Mouse (Mus musculus): ENCODE data around the gene Pigm.

Gene Pigm

DNA sequence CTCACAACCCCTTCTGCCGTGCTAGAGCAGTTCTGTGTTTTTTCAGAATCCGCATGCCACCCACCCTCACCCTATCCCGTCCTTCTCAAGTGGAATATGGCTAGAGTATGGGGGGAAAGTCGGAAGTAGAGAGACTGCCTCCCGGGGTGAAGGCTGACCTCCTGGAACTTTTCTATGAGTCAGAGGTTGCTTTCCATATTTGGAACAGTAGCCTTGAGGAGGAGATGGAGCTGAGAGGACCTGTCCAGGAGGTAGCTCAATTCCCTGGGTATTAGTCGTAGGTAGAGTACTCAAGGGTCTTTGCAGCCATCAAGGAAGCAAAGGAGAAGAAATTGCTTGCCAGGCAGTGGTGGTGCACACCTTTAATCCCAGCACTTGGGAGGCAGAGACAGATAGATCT lies 24.3 kb upstream of the Pigm start:
- DNase-seq (ENCODE audit: low read depth, low spot score) = no peak

DNA sequence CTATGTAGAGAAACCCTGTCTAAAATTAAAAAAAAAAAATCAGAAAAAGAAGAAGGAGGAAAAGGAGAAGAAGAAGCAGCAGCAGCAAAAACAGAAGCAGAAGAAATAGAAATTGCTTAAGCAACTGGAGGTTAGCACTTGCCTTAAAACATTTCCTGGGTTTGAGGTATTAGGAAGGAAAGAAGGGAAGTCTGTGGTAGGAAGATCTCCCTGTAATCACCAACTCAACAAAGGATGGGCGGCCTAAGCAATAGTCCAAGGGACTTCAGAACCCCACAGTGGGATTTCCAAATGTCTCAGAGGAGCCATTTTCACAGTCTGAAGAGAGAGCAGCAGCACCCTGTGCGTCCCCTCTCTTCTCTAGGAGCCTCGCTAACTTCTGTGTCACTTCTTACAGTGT lies 23.9 kb upstream of the Pigm start:
- DNase-seq (ENCODE audit: low read depth, low spot score) = no peak

DNA sequence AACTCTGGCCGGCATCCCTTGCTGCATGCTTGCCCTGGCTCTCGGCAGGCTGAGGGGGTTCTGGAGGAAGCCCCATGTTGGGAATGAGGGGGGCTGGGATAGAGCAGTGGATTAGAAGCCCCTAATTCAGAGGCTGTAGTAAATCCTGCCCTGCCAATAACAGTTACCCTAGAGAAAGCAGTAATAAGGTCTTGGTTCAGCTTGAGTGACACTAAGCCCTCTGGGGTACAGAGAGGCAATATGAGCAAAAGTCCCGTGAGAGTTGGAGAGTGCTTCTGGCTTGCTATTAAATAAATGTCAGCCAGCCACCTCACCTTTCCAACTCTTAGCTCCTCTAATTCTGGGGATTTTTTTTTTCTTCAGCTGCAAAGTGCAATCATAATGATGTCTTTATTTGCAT lies 21.0 kb upstream of the Pigm start:
- no peak for DNase-seq (ENCODE audit: low read depth, low spot score)

DNA sequence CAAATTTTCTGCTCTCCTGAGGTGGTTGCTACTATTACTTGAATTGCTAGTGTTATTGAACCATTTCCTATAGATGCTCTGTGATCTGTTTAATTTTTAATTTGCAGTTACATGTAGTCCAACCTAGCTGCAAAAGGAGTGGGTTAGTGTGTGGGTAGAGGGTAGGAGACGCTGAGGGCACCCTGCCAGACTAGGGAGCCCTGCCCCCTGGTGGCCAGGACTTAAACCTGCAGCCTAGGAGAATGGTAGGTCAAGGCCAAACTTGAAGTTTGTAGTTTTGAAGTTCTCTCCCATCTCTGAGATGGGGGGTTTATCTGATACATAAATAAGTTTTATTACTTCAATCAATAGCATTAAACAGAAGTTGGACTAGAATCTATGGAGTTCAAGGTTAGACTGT lies 18.8 kb upstream of the Pigm start:
- DNase-seq (ENCODE audit: low read depth, low spot score) = peak; percentile 13

DNA sequence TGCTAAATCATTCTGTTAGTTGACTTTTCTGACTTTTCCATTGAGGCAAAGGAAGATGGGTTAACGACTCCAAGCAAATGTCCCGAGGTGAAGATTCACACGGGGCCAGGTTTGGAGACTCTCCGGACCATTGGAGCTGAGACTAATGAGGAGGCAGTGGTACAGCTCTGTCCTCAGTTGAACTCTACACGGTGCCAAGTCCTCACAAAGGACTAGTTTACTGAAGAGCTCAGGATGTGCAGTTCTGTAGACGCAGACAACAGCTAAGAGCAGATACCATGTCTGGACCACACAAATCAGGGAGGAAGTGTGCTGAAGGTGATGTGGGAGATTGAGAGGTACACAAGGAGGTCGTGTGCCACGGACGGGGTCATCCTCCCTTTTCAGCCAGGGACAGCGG lies 18.0 kb upstream of the Pigm start:
- DNase-seq (ENCODE audit: low read depth, low spot score) = no peak

DNA sequence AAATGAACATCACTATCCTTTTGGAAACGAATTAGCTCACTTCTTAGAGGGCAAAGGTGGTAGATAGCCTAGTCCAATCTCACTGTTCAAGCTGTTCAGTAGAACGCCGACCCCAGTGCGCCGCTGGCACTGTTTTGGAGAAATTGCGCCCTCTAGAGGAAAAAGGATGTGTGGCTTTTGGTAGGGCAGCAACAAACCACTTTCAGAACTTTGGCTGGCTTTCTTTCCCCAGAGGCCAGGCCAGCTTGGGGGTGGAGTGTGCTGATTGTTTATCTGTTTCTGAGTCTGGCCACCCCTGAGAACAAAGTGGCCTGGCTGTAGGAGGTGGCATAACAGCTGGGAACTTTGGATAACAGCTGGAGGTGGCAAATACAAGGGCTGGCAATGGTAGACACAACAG lies 11.7 kb upstream of the Pigm start:
- DNase-seq (ENCODE audit: low read depth, low spot score) = peak; percentile 73

DNA sequence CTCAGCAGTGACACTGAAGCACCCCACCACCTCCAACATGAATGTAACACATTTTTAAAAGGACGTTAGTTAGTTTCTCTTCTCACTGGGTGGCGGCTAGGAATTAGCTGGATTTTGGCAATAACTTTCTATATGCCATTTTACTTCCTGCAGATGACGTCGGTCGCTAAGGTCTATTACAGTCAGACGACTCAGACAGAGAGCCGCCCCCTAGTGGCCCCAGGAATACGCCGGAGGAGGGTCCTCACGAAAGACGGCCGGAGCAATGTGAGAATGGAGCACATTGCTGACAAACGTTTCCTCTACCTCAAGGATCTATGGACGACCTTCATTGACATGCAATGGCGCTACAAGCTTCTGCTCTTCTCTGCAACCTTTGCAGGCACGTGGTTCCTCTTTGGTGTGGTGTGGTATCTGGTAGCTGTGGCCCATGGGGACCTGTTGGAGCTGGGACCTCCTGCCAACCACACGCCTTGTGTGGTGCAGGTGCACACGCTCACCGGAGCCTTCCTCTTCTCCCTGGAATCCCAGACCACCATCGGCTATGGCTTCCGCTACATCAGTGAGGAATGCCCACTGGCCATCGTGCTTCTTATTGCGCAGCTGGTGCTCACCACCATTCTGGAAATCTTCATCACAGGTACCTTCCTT lies 7.5 kb upstream of the Pigm start:
- no peak for DNase-seq (ENCODE audit: low read depth, low spot score)

DNA sequence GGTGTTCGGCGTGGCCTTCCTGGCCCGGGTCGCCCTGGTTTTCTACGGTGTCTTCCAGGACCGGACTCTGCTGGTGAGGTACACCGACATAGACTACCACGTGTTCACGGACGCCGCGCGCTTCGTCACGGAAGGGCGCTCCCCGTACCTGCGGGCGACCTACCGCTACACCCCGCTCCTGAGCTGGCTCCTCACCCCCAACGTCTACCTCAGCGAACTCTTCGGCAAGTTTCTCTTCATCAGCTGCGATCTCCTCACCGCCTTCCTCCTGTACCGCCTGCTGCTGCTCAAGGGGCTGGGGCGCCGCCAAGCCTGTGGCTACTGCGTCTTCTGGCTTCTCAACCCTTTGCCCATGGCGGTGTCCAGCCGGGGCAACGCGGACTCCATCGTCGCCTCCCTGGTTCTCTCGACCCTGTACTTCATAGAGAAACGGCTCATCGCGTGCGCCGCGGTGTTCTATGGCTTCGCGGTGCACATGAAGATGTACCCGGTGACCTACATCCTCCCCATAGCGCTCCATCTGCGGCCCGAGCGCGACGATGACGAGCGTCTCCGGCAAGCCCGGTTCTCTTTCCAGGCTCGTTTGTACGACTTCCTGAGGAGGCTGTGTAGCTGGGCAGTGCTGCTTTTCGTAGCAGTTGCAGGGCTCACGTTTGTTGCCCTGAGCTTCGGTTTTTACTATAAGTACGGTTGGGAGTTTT lies 562 bp downstream of the Pigm start:
- DNase-seq (ENCODE audit: low read depth, low spot score) = peak; percentile 20

DNA sequence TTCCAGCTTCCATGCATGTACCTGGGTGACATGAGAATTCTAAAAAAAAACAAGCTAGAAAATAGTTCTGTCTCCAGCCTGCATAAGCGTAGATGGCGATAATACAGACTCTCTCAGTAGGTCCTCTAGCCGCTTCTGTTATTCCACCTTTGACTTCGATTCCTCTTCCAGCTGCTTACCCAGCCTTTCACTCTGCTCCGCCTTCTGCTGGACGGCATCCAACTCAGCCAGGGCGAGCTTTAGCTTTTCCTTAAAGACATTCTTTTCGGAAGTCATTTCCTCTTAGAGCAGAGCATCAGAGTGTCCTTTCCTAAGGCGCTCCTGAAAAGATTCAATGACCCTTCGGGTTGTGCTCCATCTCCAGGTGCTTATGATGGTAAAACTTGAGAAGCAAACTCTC lies 3.7 kb downstream of the Pigm start:
- no peak for DNase-seq (ENCODE audit: low read depth, low spot score)

DNA sequence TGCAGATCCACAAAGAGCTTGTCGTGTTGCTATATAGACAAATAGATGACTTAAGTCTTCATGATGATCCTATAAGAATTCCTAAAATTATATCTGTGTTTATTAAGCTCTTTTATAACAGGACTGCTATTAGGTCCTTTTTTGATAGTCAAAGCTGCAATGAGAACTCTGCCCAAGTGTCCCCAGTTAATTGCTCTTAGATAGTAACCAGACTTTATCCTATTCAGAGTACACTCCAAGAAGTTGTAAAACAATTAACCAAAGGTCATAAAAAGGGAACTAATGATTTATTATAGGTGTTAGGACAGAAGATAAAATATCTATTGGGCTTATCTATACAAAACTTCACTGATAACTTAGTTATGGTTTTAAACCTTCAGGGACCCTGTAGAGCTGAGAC lies 5.7 kb downstream of the Pigm start:
- no peak for DNase-seq (ENCODE audit: low read depth, low spot score)

DNA sequence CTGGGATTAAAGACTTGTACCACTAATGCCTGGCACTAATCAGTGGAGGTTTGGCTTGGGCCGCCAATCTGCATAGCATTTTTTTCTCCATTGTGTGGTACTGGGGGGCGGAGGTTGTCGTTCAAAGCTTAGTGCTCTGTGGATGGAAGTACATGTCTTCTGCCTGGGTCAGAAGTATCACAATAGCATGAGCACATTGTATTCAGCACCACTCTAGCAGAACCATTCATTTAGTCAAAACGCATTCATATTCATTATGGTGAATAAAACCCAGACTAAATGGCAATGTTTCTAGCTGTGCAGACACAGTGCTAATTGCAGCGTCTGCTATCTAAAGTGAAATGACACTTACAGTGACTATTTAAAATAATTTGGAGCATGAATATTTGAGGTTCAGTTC lies 10.9 kb downstream of the Pigm start:
- no peak for DNase-seq (ENCODE audit: low read depth, low spot score)

DNA sequence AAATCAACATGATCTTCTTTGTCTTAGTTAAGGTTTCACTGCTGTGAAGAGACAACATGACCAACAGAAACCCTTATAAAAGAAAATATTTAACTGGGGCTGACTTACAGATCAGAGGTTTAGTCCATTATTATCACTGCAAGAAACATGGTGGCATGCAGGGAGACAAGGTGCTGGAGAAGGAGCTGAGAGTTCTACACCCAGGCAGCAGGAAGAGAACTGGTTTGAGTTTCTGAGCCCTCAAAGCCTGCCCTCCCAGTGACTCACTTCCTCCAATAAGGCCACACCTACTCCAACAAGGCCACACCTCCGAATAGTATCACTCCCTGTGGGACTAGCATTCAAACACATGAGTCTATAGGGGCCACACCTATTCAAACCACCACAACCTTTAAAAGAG lies 14.4 kb downstream of the Pigm start:
- no peak for DNase-seq (ENCODE audit: low read depth, low spot score)

DNA sequence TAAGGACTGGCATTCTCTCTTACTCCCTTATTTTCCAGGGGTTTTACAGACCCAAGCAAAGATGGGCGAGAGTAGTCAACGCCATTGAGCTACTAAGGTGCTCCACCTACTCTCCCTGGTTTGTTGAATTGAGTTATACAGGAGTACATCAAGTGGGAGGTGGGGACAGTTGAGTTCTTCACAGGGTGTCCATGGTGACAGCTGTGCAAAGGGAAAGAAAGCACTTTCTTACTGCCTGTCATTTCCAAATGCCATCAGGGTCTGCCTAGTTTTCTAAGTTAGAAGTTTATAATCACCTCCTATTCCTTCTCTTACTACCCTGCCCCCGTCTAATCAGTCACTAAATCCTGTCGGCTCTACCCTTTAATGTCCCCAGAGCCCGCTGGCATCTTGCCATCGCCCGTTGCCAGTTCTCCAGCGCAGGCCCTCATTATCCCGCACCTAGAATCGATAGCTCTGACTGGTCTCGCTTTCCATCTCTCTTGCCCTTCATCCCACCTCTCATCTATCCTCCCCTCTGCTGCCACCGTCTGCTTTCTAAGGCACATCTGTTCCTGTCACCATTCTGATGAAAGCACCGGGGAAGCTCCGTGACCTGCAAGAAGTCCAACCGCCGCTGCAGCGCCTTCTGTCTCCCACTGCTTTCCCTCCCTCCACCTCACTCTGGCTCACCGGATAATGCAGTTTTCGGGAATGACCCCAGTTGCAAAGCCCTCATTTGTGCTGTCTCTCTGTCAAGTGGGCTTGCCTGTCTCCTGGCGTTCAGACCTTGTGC lies 15.6 kb downstream of the Pigm start:
- no peak for DNase-seq (ENCODE audit: low read depth, low spot score)

DNA sequence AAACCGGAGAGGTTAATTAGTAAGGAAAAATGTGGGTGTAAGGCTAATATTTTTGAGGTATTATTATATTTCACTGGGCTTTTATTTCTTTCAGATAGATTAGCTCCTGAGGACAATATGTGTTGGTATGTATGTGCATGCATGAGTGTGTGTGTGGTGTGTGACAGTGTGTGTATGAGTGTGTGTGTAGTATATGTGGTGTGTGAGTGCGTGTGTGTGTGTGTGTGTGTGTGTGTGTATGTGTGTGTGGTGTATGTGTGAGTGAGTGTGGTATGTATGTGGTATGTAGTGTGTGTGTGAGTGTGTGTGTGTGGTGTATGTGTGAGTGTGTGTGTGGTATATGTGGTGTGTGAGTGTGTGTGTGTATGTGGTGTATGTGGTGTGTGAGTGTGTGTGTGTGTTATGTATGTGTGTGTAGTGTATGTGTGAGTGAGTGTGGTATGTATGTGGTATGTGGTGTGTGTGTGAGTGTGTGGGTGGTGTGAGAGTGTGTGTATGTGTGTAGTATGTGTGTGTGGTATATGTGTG lies 16.4 kb downstream of the Pigm start:
- no peak for DNase-seq (ENCODE audit: low read depth, low spot score)

DNA sequence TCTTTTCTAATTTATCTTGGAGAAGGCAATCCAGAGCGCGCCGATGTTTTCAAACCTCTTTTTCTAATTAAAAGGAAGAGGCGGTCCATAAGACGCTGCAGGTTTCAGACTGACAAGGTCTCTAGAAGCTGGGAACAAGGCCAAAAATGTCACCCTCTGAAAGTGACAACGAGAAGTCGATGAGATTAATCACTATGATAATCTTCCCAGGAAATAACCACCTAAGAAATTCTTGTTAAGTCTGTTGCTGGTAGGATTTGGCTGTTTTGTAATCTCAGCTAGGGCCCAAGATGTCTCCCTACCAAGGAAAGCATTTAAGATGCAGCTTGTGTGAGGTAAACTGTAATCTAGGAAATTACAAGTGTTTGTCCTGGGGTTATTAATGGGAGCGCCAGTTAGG lies 17.4 kb downstream of the Pigm start:
- DNase-seq (ENCODE audit: low read depth, low spot score) = no peak

DNA sequence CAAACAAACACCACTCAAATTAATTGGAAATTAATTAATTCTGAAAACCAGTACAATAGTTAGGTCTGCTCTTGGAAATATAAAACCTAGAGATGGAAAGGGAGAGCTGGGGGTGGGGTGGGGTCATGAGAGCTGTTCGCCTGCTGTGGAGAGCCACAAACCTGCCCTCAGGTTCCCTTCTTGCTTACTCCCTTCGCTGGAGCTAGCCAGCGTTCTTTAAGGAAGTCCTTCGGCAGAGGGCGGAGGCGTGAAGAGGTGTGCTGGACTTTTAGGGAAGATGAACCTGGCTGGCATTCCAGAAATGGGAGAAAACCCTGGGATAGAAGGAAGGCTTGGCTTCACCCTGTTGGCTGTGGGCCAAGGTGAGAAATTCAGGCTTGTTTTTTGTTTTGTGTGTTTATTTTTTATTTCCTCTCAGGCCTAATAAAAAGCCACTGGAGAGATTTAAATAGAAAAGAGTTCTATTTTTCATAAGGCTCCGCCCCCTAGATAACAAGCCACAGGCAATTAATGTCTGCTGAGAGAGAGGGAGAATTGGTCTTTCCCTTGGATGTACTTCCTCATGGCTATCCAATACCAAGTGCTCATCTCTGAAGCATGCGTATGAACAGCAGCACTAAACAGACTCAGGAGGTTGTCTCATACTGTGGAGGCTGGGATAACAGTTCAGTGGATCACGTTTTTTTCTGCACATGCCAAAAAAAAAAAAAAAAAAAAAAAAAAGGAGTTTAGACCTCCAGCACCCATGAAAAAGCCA lies 20.8 kb downstream of the Pigm start:
- DNase-seq (ENCODE audit: low read depth, low spot score) = no peak

DNA sequence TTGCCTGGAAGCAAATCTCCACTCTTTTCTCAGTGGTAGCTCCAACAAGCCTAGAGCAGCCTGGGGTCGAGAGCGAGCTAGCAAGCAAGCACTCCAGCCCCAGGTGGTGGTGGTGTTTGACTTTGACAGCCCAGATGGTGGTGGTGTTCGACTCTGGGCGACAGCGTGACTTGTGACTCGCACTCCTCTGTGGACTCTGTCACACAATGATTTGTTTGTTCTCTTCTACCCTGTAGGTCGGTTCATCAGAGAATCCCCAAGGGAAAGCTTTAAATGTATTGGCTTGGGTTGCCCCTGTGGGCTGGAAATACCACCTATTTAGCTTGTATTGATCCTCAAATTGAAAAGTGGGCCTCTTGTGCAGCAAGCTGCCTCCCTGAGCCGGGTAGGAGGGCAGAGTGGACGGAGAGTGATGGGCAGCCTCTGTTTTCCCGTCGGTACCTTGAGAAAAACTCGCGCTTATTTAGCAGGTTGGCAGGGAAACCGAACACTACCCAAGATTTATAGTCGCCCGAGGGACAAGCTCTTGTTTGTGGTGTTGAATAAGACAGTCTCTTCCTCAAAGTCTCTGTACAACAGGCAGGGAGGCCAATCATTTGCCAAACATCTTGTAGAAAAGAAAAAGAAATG lies 29.8 kb downstream of the Pigm start:
- DNase-seq (ENCODE audit: low read depth, low spot score) = no peak

DNA sequence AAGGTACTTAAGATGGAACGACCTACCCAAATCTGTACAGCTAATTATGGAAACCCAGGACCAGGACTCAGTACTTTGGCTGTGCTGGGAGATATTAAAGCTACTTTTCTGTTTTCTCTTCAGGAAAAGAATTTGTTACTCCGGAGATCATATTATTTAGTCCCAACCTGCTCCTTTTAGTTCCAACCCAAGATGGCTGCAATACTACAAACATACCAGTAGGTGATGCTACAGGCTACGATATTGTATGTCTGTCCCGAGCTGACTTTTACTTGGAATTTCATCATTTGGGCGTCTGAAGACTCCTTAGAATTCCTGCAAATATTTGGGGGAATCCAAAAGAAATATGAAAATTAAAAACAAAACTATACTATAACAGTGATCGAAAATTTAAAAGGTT lies 32.6 kb downstream of the Pigm start:
- DNase-seq (ENCODE audit: low read depth, low spot score) = no peak

DNA sequence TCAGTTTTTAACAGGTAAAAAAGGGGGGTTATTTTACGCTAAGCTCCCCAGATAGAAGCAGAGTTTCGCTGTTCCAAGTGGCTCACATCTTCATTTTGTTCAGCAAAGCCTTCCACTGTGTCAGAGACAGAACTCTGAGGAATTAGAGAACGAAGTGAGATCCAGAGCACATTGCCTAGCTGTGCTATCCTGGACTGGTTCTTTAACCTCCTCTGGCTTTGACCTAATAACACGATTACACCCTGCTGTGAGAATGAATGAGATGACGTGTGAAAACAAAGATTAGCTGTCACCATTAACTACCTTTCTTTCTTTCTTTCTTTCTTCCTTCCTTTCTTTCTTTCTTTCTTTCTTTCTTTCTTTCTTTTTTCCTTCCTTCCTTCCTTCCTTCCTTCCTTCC lies 33.1 kb downstream of the Pigm start:
- no peak for DNase-seq (ENCODE audit: low read depth, low spot score)

DNA sequence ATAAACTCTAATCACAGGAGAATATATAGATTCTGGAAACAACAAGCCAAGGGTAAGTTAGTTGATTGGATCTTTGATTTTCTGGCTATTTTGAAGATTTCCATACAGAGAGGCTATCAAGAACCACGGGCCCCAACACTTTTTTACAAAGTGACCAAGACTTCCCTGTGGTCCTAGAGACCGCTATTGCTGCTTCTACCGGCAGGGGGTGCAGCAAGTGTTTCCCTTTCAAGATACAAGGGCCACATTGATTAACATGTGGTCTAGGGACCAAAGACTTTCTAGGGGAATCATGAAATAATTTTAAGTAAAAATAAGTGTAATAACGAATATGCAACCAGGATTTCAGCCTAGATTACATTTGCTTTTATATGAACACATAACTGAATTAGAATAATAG lies 34.5 kb downstream of the Pigm start:
- DNase-seq (ENCODE audit: low read depth, low spot score) = peak; percentile 20

DNA sequence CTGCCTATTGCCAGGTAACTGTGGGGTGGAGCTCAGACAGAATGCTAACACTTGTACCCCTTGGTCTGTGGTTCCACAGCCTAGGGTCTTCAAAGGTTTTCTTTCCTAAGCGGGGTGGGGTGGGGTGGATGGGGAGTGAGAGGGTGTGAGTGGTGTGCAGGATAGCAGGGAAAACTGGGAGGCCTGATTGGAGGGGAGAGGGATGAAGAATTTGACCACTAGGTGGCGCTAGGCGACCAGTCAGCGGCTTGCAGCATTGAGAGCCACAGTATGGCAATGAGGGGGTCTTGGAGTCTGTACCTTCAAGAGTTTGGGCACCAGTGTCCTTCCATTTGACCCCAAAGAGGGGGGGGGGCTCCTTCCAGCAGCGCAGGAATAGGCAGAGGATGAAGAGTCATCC lies 35.9 kb downstream of the Pigm start:
- no peak for DNase-seq (ENCODE audit: low read depth, low spot score)

Measured in c-Kit-negative CD71-positive TER-119-positive erythroid progenitor cells, embryonic 14.5 days (primary cell).